Mouse (Mus musculus) naive thymus-derived CD4-positive, alpha-beta T cell, adult 2 months (primary cell): ENCODE results near the gene Msto1.
"Not testable (repeated sequence)": the region's sequence is repeated elsewhere in the genome, so short reads cannot be mapped to it uniquely, and the experiment has no call there.

Experiments used
- DNase-seq: peaks from one replicate; pipeline ENCODE4 v3.0.0-alpha.2; 2011; ENCODE audit warnings: low read depth

The Msto1 gene

GRCm38 (mm10) chr3:88904803-88905202 lies 9.0 kb downstream of the Msto1 start:
- DNase-seq: no peak

GRCm38 (mm10) chr3:88893011-88893410 lies 20.8 kb downstream of the Msto1 start:
- DNase-seq: not testable (repeated sequence)

- not testable (repeated sequence) for DNase-seq
Measured at GRCm38 (mm10) chr3:88882536-88882935, 31.3 kb downstream of the Msto1 start.

- DNase-seq: not testable (repeated sequence)
Measured at GRCm38 (mm10) chr3:88868449-88868848, 45.4 kb downstream of the Msto1 start.

- DNase-seq: not testable (repeated sequence)
Measured at GRCm38 (mm10) chr3:88867177-88867576, 46.6 kb downstream of the Msto1 start.

GRCm38 (mm10) chr3:88866735-88867134 lies 47.1 kb downstream of the Msto1 start:
- DNase-seq: not testable (repeated sequence)

- DNase-seq: no peak
Measured at GRCm38 (mm10) chr3:88862129-88862528, 51.7 kb downstream of the Msto1 start.

GRCm38 (mm10) chr3:88855837-88856236 lies 58.0 kb downstream of the Msto1 start:
- DNase-seq: no peak
